Mouse (Mus musculus): ENCODE data around the gene Cd300lg. TPM values are rescaled to one million over a fixed set of nuclear protein-coding genes. Genes with fewer than 3 reads are reported as not detected.

Gene Cd300lg
- polyA plus RNA-seq, 1 experiment: 5.8 TPM

DNA sequence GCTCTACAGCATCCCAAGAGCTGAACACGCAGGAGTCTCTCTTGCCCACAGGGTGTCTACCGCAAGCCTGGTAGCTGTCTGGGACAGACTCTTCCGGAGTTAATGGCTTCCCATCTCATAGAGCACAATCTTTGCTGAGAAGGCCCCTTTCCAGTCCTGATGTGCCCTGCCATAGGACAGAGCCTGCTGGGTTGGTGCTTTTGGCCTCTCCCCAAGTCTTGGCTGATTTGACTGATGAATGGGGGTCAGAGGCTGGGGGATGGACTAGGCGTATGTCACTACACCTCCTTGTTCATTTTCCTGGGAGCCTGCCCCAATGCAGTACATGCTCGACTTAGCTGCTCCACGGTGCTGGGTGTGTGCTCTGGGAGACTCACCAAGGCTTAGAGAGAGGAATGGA lies 3.5 kb upstream of the Cd300lg start:
- H3K4me3 ChIP-seq (replicated peaks; ENCODE audit: control insufficient read depth, low read depth, low read length): no peak overlapping the region
- no peak for TF ChIP-seq POLR2A (IDR thresholded peaks at IDR 0.05; ENCODE audit: borderline replicate concordance, control insufficient read depth, low read depth, low read length)
- TF ChIP-seq CTCF (IDR thresholded peaks at IDR 0.05; ENCODE audit: control insufficient read depth, insufficient read depth, low read length): no peak
- WGBS: 91% methylated on average over 6 of the region's 6 CpGs
- H3K4me1 ChIP-seq (ENCODE audit: control insufficient read depth, insufficient read depth, low read length): no peaks in the 10 kb centered on the region
- no peak overlapping the region for H3K27ac ChIP-seq (ENCODE audit: control insufficient read depth, insufficient read depth, low read depth, low read length, poor library complexity)

DNA sequence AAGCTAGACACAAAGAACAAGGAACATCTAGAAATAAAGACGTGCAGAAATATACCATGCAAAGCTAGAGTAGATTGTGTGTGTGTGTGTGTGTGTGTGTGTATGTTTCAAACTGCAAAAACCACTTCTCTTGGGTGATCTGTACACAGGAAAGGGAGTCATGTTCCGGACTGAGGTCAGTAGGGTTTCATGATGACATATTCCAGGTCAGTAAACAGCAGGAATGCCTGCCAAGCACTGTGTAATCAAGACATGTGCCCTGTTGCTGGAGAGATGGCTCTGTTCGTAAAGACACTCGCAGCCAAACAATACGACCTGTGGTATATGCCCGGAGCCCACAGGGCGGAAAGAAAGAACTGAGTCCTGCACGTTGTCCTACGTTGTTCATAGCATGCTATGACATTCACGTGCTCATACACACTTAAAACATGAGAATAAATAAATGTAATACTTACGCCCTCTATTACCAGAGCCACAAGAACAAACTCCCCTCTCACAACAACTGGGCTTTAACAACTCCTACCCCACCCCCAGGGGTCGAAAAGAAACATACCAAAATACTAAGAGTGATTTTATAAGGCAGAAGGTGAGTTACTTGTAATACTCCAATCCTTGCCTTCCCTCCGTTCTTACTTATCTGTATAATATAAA lies 1.7 kb upstream of the Cd300lg start:
- no peaks in the 10 kb centered on the region for H3K4me1 ChIP-seq (ENCODE audit: control insufficient read depth, insufficient read depth, low read length)
- 75% methylated on average over 13 of the region's 13 CpGs for whole genome bisulfite sequencing
- H3K27ac ChIP-seq (ENCODE audit: control insufficient read depth, insufficient read depth, low read depth, low read length, poor library complexity): no peak overlapping the region
- TF ChIP-seq POLR2A (IDR thresholded peaks at IDR 0.05; ENCODE audit: borderline replicate concordance, control insufficient read depth, low read depth, low read length) (no peak), CTCF (IDR thresholded peaks at IDR 0.05; ENCODE audit: control insufficient read depth, insufficient read depth, low read length) (no peak)
- H3K4me3 ChIP-seq (replicated peaks; ENCODE audit: control insufficient read depth, low read depth, low read length): no peak overlapping the region

DNA sequence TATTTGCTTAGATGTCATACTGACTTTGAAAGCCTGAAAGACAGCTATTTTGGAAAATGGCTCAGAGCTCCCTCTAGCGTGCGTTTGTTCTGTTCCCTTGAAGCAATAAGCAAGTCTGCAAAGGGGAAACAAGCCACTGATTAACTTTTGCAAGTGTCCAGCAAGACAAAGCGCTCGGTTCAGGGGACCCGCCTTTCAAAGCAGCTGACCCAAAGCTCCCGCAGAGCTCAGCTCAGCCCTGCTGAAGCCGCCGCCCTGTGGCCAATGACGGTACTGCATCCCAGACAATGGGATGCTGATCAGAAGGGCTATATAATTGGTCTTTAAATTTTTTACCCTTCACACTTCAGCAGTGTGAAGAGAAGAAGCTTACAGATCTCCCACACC lies 1.2 kb upstream of the Cd300lg start:
- no peak overlapping the region for H3K4me3 ChIP-seq (replicated peaks; ENCODE audit: control insufficient read depth, low read depth, low read length)
- no peak for TF ChIP-seq POLR2A (IDR thresholded peaks at IDR 0.05; ENCODE audit: borderline replicate concordance, control insufficient read depth, low read depth, low read length)
- TF ChIP-seq CTCF (IDR thresholded peaks at IDR 0.05; ENCODE audit: control insufficient read depth, insufficient read depth, low read length): peak; percentile 71
- WGBS: 2% methylated on average over 9 of the region's 9 CpGs
- H3K4me1 ChIP-seq (ENCODE audit: control insufficient read depth, insufficient read depth, low read length): no peaks in the 10 kb centered on the region
- H3K27ac ChIP-seq (ENCODE audit: control insufficient read depth, insufficient read depth, low read depth, low read length, poor library complexity): no peak overlapping the region

DNA sequence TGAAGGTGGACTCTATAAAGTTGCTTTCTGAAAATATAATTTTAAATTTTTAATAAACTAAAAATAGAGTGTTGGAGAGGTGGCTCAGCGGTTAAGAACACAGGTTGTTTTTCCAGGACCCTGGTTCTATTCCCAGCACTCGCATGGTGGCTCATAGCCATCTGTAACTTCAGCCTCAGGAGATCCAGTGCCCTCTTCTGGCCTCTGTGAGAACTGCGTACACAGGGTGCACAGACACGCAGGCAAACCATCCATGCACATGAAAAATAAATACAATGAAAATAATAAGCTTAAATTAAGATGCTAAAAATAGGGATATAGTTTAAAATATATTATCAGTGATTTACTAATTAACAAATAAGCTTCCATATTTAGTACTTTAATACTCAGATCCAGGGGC lies 663 bp upstream of the Cd300lg start:
- Histone ChIP-seq H3K27ac (ENCODE audit: control insufficient read depth, insufficient read depth, low read depth, low read length, poor library complexity) (no peak overlapping the region), H3K4me1 (ENCODE audit: control insufficient read depth, insufficient read depth, low read length) (no peaks in the 10 kb centered on the region), H3K4me3 (replicated peaks; ENCODE audit: control insufficient read depth, low read depth, low read length) (no peak overlapping the region)
- WGBS: 76% methylated on average over 4 of the region's 4 CpGs
- no peak; the same call in 1 of the 2 replicates for TF ChIP-seq CTCF (IDR thresholded peaks at IDR 0.05; ENCODE audit: control insufficient read depth, insufficient read depth, low read length)
- no peak for TF ChIP-seq POLR2A (IDR thresholded peaks at IDR 0.05; ENCODE audit: borderline replicate concordance, control insufficient read depth, low read depth, low read length)

DNA sequence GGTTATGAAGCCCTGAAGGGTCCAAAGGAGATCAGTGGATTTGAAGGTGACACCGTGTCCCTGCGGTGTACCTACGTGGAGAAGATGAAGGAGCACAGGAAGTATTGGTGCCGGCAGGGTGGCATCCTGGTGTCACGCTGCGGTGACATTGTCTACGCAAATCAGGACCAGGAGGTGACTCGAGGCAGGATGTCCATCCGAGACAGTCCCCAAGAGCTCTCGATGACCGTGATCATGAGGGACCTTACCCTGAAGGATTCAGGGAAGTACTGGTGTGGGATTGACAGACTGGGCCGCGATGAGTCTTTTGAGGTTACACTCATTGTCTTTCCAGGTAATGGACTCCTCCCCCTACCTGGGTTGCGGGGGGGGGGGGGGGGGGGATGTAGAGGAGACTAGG lies 1.7 kb downstream of the Cd300lg start:
- no peaks in the 10 kb centered on the region for H3K4me1 ChIP-seq (ENCODE audit: control insufficient read depth, insufficient read depth, low read length)
- 87% methylated on average over 14 of the region's 14 CpGs for WGBS
- H3K4me3 ChIP-seq (replicated peaks; ENCODE audit: control insufficient read depth, low read depth, low read length): no peak overlapping the region
- TF ChIP-seq POLR2A (IDR thresholded peaks at IDR 0.05; ENCODE audit: borderline replicate concordance, control insufficient read depth, low read depth, low read length): no peak
- no peak for TF ChIP-seq CTCF (IDR thresholded peaks at IDR 0.05; ENCODE audit: control insufficient read depth, insufficient read depth, low read length)
- no peak overlapping the region for H3K27ac ChIP-seq (ENCODE audit: control insufficient read depth, insufficient read depth, low read depth, low read length, poor library complexity)

DNA sequence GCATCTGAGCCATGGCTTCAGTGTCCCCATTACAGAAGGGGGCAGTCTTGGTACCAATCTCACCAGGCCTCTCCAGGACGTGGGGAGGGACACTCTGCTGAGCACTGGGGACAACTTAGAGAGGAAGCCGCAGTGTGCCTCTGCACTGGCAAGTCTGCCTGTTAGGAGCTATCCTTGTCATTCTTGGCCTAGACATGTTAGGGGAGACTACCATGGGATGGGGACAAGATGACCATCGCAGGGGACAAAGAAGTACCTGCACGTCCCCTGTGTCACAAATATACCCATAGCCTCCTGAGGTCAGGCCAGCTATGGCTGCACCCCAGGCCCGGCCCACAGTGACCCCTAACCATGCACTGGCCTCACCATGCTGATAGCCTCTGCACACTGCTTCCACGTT lies 2.1 kb downstream of the Cd300lg start:
- TF ChIP-seq POLR2A (IDR thresholded peaks at IDR 0.05; ENCODE audit: borderline replicate concordance, control insufficient read depth, low read depth, low read length): no peak
- TF ChIP-seq CTCF (IDR thresholded peaks at IDR 0.05; ENCODE audit: control insufficient read depth, insufficient read depth, low read length): no peak
- Histone ChIP-seq H3K27ac (ENCODE audit: control insufficient read depth, insufficient read depth, low read depth, low read length, poor library complexity) (no peak overlapping the region), H3K4me3 (replicated peaks; ENCODE audit: control insufficient read depth, low read depth, low read length) (no peak overlapping the region), H3K4me1 (ENCODE audit: control insufficient read depth, insufficient read depth, low read length) (no peaks in the 10 kb centered on the region)
- 82% methylated on average over 6 of the region's 6 CpGs for WGBS

DNA sequence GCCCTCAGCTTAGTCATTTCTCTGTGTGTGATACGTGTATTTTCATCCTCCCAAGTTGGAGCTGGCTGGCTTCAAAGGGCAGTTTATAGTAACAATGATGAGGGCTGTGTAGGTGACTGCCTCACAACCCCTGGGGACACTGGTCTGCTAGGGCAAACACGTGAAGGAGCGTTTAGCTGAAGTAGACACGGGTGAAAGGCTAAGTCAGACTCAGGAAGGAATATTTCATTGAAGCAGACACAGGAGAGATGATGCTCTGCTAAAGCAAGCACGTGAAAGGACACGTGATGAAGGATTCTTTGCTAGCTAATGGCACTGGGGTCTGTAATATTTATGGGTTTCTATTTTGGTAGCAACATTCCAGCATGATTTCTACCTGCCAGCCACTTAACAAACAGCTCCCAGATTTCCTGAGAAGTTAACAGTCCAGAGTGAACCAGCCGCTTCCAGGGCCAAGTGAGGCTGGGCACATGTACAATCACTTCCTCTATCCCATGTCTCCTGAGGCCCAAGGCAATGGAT lies 3.4 kb downstream of the Cd300lg start:
- H3K4me1 ChIP-seq (ENCODE audit: control insufficient read depth, insufficient read depth, low read length): no peaks in the 10 kb centered on the region
- no peak overlapping the region for H3K4me3 ChIP-seq (replicated peaks; ENCODE audit: control insufficient read depth, low read depth, low read length)
- 76% methylated on average over 7 of the region's 7 CpGs for WGBS
- TF ChIP-seq CTCF (IDR thresholded peaks at IDR 0.05; ENCODE audit: control insufficient read depth, insufficient read depth, low read length) (no peak), POLR2A (IDR thresholded peaks at IDR 0.05; ENCODE audit: borderline replicate concordance, control insufficient read depth, low read depth, low read length) (no peak)
- H3K27ac ChIP-seq (ENCODE audit: control insufficient read depth, insufficient read depth, low read depth, low read length, poor library complexity): no peak overlapping the region

DNA sequence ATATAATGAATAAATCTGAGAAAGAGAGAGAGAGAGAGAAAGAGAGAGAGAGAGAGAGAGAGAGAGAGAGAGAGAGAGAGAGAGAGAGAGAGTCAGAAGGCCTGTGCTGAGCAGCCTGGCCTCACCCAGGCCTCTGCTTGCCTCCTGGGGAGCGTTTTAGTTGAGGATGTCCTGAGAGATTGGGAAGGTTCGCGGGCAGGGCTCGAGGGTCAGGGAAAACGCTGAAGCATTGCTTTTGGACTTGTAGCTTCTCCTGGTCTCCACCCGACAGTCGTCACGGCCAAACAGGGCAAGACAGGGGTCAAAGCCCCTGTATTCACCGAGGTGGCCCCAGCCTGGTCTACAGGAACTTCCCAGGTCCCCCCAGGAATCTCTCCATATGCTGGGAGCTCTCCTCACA lies 5.3 kb downstream of the Cd300lg start:
- Histone ChIP-seq H3K4me1 (ENCODE audit: control insufficient read depth, insufficient read depth, low read length) (no peaks in the 10 kb centered on the region), H3K27ac (ENCODE audit: control insufficient read depth, insufficient read depth, low read depth, low read length, poor library complexity) (no peak overlapping the region), H3K4me3 (replicated peaks; ENCODE audit: control insufficient read depth, low read depth, low read length) (no peak overlapping the region)
- TF ChIP-seq CTCF (IDR thresholded peaks at IDR 0.05; ENCODE audit: control insufficient read depth, insufficient read depth, low read length) (no peak), POLR2A (IDR thresholded peaks at IDR 0.05; ENCODE audit: borderline replicate concordance, control insufficient read depth, low read depth, low read length) (no peak)
- WGBS: 77% methylated on average over 9 of the region's 9 CpGs

All from bone marrow, adult 2 months (tissue).